In the genomic region with DNA sequence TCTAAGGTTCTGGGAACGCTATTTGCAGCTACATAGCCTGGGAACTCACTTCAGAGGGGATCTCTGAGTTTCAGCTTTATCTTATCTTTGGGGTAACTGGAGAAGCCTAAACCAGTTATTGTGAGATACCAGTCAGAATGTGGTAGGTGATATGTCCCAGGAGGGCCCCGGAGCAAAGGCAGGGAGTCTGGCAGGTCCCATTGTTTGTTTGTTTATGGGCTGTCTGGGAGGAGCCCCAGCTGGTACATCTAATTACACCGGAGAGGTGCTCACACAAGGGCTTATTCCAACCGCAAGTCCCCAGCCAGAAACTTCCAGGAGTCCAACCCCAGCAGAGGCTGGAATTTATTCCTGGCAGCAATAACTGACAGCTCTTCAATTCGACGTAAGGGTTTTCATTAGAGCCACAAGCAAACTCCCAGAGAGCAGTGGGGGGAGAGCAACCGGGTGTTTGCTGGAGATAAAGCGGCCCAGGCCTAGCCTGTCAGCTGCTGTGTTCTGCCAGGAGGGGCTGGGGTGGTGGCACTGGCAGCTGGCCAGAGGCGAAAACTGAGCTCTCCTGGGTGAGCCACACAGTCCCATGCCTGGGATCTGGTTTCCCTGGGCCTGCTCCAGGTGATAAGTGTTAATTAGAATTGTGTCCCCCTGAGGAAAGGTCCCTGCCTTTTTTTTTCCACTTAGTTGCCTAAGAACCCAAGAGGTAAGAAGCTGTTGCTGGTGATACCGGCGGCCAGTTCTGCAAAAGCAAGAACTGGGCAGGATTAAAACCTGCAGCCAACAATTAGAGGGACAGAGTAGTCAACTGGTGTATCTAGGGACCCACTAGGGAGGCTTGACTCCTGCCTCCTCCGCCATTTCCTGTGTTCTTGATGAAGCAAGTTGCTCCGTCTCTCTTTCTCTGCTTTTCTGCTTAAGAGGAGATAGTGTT, we compare ENCODE assay signal across 10 mouse cellular contexts.
DNase-seq lines count a peak whose midpoint lies in the region; ATAC-seq lines count a peak whose summit lies in the region.
"Had no signal": no experiment of that assay in that cellular context is flagged by ENCODE, and none has a peak within 500 bp of the region (broad histone marks: within the 10 kb centered on the region; RNA-seq: fewer than 3 reads in every experiment).

No protein-coding gene starts in this region.

- 41% methylated on average over 13 of the region's 13 CpGs for WGBS in forebrain, embryonic 11.5 days
- 20% methylated on average over 13 of the region's 13 CpGs for WGBS in limb, embryonic 15.5 days
- WGBS in midbrain, embryonic 13.5 days = 26% methylated on average over 13 of the region's 13 CpGs

- no peak overlapping the region for H3K9ac ChIP-seq in forebrain, embryonic 11.5 days (ENCODE audit: low read length)
- no peak overlapping the region for H3K9ac ChIP-seq in limb, embryonic 15.5 days
- H3K9ac ChIP-seq in midbrain, embryonic 13.5 days (replicated peaks) = no peak overlapping the region

- H3K27ac ChIP-seq in forebrain, embryonic 11.5 days (ENCODE audit: low read depth, low read length) = peak overlapping the region; percentile 46; the same call in 1 of the 2 replicates
- H3K27ac ChIP-seq in limb, embryonic 15.5 days = no peak overlapping the region; the same call in 1 of the 2 replicates
- H3K27ac ChIP-seq in midbrain, embryonic 13.5 days = peak overlapping the region; percentile 71
- H3K27ac ChIP-seq: macrophage had no signal

- no peaks in the 10 kb centered on the region for H3K9me3 ChIP-seq in forebrain, embryonic 11.5 days (ENCODE audit: control insufficient read depth, low read length)
- no peaks in the 10 kb centered on the region for H3K9me3 ChIP-seq in limb, embryonic 15.5 days
- no peaks in the 10 kb centered on the region for H3K9me3 ChIP-seq in midbrain, embryonic 13.5 days

- H3K4me2 ChIP-seq in forebrain, embryonic 11.5 days (ENCODE audit: low read depth, low read length, severe bottlenecking) = no peak overlapping the region
- no peak overlapping the region for H3K4me2 ChIP-seq in limb, embryonic 15.5 days
- H3K4me2 ChIP-seq in midbrain, embryonic 13.5 days (replicated peaks) = no peak overlapping the region

- peak; percentile 27 for DNase-seq in right cerebral cortex, postnatal 4 days
- no peak for DNase-seq in right cerebral cortex, adult 2 months (ENCODE audit: low spot score in 2 of 2)
- DNase-seq in forebrain, embryonic 11.5 days (ENCODE audit: low spot score) = peak; percentile 72
- DNase-seq in heart, postnatal 10 days = peak; percentile 81 to 88
- DNase-seq in thymus, postnatal 0 days (ENCODE audit: low spot score) = no peak
- DNase-seq in right cerebral cortex, adult 18-20 months = no peak

- peak; percentile 67 for ATAC-seq in forebrain, embryonic 11.5 days (replicated peaks; ENCODE audit: low FRiP score)
- peak; percentile 71; the same call in 1 of the 2 replicates for ATAC-seq in limb, embryonic 15.5 days (ENCODE audit: insufficient number of reproducible peaks, low FRiP score, low TSS enrichment, low read depth)
- ATAC-seq in midbrain, embryonic 13.5 days = peak; percentile 95
- ATAC-seq: Patski had no signal

- no peaks in the 10 kb centered on the region for H3K27me3 ChIP-seq in forebrain, embryonic 11.5 days (ENCODE audit: control insufficient read depth, insufficient read depth, low read length)
- no peaks in the 10 kb centered on the region for H3K27me3 ChIP-seq in limb, embryonic 15.5 days
- no peaks in the 10 kb centered on the region for H3K27me3 ChIP-seq in midbrain, embryonic 13.5 days

- intact Hi-C loops in heart, postnatal 10 days (cut with DNase I) = loop anchor here (1.0 to 2.0 kb wide), 2 partner anchors 39 to 430 kb away; no protein-coding TSS in a partner anchor

- no peak overlapping the region for H3K4me3 ChIP-seq in forebrain, embryonic 11.5 days (ENCODE audit: low read depth, low read length)
- no peak overlapping the region for H3K4me3 ChIP-seq in limb, embryonic 15.5 days
- no peak overlapping the region for H3K4me3 ChIP-seq in midbrain, embryonic 13.5 days (replicated peaks)

- H3K36me3 ChIP-seq in forebrain, embryonic 11.5 days (ENCODE audit: control insufficient read depth, insufficient read depth, low read length) = no peaks in the 10 kb centered on the region
- no peaks in the 10 kb centered on the region for H3K36me3 ChIP-seq in limb, embryonic 15.5 days
- H3K36me3 ChIP-seq in midbrain, embryonic 13.5 days = no peaks in the 10 kb centered on the region

- H3K4me1 ChIP-seq in forebrain, embryonic 11.5 days (replicated peaks; ENCODE audit: control insufficient read depth, insufficient read depth, low read length) = peaks cover 3% of the 10 kb centered on the region
- H3K4me1 ChIP-seq in limb, embryonic 15.5 days = peaks cover 15% of the 10 kb centered on the region
- H3K4me1 ChIP-seq in midbrain, embryonic 13.5 days (replicated peaks) = peaks cover 28% of the 10 kb centered on the region

Comparison
In these comparisons a context has a peak if more than half of its experiments do, and no peak if none do; other contexts are left out.
1. DNase-seq: peak in right cerebral cortex, postnatal 4 days (single experiment), forebrain, embryonic 11.5 days (single experiment) and heart, postnatal 10 days (2 of 2); none in right cerebral cortex, adult 2 months (0 of 2), thymus, postnatal 0 days (single experiment) and right cerebral cortex, adult 18-20 months (single experiment).
2. Peak in every context shown above with its lines, with median percentiles within 50 percentile points of each other: ATAC-seq.